Mouse (Mus musculus): Measurements from ENCODE around the gene Jmjd8.
"Not testable (repeated sequence)": the region's sequence is repeated elsewhere in the genome, so short reads cannot be mapped to it uniquely, and the experiment has no call there.

Jmjd8 gene

GRCm38 (mm10) chr17:25828712-25829557 lies at the start of gene Jmjd8:
Gene Jmjd8 (plus strand): TSS chr17:25828867.
- peak; percentile 73 for DNase-seq (ENCODE audit: low spot score)

DNA sequence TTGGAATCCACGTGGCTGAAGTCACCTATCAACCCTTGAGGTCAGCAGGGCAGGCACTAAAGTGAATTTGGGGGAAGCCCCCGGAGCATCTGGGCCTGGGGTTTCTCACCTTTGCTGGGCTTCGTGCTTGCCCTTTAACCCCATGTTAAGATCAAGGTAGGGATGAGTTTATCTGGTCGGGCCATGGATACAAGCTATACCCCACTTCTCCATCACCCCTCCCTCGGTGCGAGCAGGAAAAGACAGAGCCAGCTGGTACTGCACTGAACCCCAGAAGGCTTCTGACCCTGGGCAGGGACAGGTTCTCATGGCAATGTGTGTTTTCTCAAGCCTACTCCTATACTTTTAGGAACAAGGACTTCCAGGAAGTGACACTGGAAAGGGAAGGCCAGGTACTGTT lies 47.3 kb upstream of the Jmjd8 start:
- no peak for DNase-seq (ENCODE audit: low spot score)

DNA sequence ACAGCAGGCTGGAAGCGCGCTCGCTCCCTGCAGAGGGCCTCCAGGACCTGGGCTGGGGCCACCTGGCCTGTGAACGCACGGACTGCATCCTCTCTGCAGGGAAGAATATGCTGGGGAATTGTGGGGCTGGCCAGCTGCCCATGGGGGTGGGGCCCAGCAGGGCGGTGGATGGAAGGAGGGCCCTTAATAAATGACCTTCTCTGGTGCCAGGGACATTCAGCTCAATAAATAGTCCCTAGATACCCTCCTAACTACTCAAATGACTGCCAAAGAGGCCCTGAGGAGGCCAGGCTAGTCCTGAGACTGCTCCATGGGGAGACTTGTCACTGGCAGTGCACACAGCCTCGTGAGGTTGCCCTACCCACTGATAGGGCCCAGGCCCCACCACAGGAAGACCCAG lies 45.6 kb upstream of the Jmjd8 start:
- DNase-seq (ENCODE audit: low spot score): no peak

- DNase-seq (ENCODE audit: low spot score): no peak
These were observed 44.6 kb upstream of the Jmjd8 start for GRCm38 (mm10) chr17:25783861-25784574.

- DNase-seq (ENCODE audit: low spot score): peak; percentile 92
These were observed 43.4 kb upstream of the Jmjd8 start, which contains the start of gene Haghl for GRCm38 (mm10) chr17:25785281-25785745. Gene Haghl (minus strand): TSS chr17:25785673.

- DNase-seq (ENCODE audit: low spot score): no peak
These were observed 42.4 kb upstream of the Jmjd8 start, which contains the start of gene Ccdc78 for GRCm38 (mm10) chr17:25786280-25786679. Gene Ccdc78 (plus strand): TSS chr17:25786580.

DNA sequence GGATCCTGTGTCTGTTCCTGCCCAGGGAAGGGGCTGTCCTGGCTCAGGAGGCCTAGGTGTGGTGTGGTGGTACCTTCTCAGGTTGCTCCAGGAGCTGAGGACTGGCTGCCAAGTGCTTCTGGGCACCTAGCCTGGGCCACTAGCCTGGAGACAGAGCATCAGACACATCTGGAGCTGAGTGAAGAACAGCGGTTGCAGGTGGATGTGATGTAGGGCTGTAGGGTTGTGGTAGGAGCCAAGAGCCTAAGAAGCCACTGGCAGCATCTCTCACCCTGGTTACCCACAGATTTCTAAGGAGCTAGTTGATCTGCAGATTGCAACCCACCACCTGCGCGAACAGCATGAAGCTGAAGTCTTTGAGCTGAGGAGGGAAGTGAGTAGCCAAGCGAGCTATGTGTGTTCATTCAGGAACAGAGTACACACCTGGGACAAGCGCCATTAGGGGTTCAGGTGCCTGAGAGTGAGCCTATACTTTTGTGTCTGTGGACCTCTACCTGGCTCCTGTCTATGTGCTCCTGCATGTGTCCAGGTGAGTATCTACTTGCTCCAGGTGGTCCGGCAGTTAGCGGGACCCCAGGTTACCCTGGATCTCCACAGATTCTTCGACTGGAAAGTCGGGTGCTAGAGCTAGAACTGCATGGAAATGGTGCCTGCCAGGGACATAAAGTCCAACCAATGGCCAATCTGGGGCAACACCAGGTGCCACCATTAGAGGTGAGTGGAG lies 41.7 kb upstream of the Jmjd8 start:
- no peak for DNase-seq (ENCODE audit: low spot score)

GRCm38 (mm10) chr17:25791320-25791842 lies 37.3 kb upstream of the Jmjd8 start:
- DNase-seq (ENCODE audit: low spot score): no peak

- peak; percentile 85 for DNase-seq (ENCODE audit: low spot score)
These were observed 36.7 kb upstream of the Jmjd8 start for GRCm38 (mm10) chr17:25791843-25792527.

DNA sequence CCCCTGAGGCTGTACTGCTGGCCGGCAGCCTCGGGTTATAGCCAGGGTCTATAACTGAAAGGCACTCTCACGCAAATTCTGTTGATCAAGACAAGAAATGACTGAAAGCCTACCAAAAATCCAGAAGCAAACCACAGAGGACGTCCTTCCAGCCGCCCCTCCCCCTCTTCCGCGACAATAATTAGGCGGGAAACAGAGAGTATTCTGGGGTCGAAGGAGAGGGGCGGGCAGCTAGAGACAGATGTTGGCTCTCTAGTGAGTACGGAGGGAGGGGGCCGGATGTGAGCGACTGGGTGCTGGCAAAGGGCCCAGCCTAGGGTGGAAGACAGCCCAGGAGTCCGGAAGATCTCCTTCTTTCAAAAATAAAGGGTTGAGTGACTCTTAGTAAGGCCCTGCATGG lies 36.1 kb upstream of the Jmjd8 start, which contains the start of gene Fam173a:
Fam173a (minus strand) TSS at position 287 of the 400 bp plus-strand sequence.
- peak; percentile 83 for DNase-seq (ENCODE audit: low spot score)

DNA sequence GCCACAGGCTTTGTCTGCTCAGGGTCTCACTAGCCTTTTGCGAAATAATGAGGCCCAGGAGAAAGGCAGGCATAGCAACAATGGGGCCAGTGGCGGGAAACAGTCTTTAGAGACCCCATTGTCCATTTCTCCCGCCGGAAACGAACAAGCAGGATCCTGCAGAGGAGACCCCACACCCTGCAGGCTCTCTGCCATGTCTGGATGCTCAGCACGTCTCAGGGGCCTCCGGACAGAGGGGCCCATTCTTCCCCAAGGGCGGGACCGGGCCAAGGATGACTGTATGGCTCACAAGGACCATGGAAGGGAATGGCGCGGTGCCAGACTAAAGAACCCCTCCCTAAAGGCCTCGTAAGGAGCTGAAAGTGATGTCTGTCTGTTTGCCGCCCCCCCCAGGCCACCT lies 34.5 kb upstream of the Jmjd8 start:
- no peak for DNase-seq (ENCODE audit: low spot score)

- DNase-seq (ENCODE audit: low spot score): no peak
These were observed 33.7 kb upstream of the Jmjd8 start for GRCm38 (mm10) chr17:25794998-25795397.

- no peak for DNase-seq (ENCODE audit: low spot score)
These were observed 33.0 kb upstream of the Jmjd8 start, which contains the start of gene AC134908.4 for GRCm38 (mm10) chr17:25795609-25796092. Gene AC134908.4 (minus strand): TSS chr17:25795659.

DNA sequence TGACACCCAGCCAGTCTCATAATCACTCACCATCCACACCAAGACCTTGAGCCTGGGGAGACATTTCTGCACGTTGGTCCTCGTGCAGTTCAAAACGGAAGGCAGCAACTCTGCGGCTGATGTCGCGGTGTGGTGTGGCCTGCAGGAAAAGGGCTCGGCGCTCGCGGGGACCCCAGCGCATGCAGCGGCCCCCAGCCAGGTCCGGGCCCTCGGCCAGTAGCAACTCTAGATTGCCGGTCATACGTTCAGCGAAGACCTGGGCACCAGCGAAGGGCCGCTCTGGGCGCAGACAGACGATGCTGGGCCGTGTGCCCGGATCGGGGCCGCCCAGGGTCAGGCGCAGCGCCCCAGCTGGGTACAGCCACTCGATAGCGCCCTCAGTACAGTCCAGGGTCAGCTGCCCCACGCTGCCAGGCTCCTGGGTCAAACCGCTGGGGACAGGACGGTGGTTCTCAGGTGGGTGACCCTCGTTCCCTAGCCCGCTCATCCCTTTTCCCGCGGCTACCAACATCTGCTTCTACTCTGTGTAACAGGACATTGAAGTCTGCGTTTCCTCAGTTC lies 32.4 kb upstream of the Jmjd8 start:
- DNase-seq (ENCODE audit: low spot score): no peak

GRCm38 (mm10) chr17:25796951-25797369 lies 31.7 kb upstream of the Jmjd8 start, which contains the start of gene Metrn:
Gene Metrn (minus strand): TSS chr17:25797136.
- peak; percentile 77 for DNase-seq (ENCODE audit: low spot score)

DNA sequence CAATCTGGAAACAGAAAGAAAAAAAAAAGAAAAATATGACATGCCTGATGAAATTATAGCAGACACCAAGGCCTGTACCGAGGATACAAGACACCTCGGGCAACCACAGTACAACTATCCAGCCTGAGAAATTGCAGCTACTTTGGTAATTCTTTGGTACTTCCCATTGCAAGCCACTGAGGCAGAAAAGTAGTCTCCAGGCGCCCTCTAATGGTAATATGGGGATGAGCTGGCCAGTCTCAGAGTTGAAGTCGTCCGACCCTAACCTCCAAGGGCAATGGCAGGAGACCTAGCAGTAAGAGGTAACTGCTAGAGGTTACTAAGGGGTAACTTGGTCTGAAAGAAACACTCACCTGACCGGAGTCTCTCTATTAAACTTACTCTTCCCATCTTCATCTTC lies 27.6 kb upstream of the Jmjd8 start:
- DNase-seq (ENCODE audit: low spot score): peak; percentile 82

DNA sequence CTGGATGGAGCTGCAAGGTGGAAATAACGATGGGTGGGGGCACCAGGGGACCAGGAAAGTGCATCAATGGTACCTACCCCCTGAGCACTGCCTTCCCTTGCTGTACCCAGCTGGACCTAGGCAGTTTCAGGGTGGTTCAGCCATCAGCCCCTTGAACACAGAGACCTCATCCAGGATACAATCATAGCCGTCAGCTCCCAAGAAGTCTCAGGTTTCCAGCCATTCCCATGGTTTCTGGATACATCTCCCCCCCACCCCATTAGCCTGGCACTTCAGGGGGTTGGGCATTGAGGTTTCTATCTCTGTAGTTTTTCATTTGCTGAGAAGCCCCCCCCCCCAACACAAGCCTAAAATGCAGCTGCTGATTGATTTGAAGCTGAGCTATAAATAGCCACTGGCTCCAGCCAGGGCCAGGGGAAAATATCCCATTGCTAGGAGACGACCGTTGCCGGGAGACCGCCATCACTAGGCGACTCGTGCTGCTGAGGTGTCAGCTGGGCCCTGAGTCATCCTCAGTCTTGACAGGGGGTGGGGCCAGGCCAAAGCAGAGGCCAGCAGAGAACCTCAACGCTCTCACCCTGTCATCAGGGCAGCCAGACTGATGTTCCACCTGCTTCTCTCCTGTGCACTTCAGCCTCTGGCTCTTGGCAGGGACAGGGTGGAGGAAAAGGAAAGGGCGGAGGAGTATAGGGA lies 25.7 kb upstream of the Jmjd8 start:
- DNase-seq (ENCODE audit: low spot score): no peak

DNA sequence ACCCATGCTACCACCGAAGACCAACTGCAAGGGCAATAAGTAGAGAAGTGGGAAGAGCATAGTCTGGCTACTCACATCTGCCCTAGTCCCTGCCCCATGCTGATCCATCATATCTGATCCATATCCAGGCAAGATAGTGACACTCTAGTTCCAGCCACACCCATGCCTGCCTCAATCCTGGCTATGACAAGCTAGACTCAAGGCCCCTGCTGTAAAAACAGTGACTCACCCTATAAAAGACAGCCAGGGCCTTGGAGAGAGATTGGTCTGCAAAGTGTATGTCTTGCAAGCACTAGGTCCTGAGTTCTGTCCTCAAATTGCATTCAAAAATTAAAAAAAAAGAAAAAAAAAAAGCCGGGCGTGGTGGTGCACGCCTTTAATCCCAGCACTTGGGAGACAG lies 22.2 kb upstream of the Jmjd8 start:
- DNase-seq (ENCODE audit: low spot score): no peak

GRCm38 (mm10) chr17:25807452-25807851 lies 21.2 kb upstream of the Jmjd8 start:
- not testable (repeated sequence) for DNase-seq (ENCODE audit: low spot score)

GRCm38 (mm10) chr17:25808028-25808427 lies 20.6 kb upstream of the Jmjd8 start:
- no peak for DNase-seq (ENCODE audit: low spot score)

Measured in T-cell, adult 2 months (primary cell).